Mouse (Mus musculus): Measurements from ENCODE around the gene Rasgef1b.

Gene Rasgef1b

DNA sequence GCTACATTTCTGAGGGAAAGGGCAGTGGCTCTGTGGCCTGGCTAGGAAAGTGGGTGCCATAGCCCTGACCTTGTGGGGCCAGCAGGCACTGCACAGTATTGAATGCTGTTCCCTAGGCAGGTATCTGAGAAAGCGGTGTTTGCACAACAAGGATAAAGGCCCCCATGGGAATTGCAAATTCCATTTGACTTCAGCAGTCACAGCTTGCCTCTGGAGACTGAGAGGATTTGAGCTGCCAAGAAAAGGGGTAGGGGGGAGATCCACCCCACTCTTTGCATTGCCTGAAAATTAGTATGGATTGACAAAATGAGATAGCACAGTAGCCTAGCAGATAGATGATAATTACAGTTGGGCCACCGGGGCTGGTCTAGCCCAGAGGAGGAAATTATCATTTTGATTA, 326.1 kb downstream of the Rasgef1b start:
- DNase-seq (ENCODE audit: low spot score in 2 of 2): no peak

DNA sequence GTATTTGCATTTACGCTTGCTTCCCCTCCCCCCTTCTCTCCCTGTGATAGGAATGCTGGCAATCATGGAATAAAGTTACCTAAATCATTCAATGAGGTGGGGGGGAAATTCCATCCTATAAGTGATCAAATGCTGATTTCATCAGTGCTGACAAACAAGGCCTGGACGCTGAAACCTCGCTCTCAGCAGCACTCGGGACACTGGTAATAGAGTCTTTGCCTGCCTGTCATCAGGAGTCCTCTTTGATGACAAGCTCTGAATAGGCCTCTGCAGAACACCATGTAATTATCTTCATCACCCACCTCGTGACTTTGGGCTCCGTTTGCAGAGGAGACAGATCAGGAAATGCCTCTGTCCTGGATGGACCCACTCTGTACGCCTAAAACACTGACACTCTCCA, 326.6 kb downstream of the Rasgef1b start:
- no peak for DNase-seq (ENCODE audit: low spot score in 2 of 2)

DNA sequence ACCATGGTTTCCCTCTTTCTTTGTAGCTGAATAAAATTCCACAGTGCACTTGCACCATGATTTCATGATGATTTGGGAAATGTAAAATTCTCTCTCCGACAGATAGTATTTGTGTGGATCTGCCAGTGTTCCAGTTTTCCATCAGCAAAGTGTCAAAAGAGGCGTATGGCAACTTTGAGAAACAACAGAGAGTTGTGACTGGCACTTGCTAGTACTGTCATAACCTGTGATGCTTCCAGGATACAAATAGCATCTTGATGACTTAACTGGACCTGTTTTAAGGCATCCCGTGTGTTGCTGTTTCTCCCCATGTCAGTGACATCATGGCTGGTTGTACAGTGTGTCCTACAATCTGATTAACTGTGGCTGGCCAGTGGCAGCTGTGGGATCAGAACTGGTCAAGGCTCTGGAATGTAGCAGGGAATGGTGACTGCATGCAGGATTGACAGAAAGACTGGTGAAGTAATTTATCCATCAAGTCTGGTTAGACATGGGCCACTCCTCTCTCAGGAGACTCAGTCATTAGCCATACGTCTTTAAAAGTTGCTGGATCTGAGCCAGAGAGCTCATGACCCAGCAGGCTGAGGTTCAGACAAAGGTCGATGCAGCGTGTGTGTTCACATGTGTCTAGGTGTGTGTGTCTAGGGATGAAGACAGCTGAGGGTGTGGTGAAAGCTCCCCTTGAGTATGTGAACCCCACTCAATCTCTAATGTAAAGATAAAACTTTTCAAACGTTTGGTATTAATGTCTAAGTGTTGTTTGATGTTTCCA, 328.8 kb downstream of the Rasgef1b start:
- DNase-seq (ENCODE audit: low spot score in 2 of 2): no peak

DNA sequence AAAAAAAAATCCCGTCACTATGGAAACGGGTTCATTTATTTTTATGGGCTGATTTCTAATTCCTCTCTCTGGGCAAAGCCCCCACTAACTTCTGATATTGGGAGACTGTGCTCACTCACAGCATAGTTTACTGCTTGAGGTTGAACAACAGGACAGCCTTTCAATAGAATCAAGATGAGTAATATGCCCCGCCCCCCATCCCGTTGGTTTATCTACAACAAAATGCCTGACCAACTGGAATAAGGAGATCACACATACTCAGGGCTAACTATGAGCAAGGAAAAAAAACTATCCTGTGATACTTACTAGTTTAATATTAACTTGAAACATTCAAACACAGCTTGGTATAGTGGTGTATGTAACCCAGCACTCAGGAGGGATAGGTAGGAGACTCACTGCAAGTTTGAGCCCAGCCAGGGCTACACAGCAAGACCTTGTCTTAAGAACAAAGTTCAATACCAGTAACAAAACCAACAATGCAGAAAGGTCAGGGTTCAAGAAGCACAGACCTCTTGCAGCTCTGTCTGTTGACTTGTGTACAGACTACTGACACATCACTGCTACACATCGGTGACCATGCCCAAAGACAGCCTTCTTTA, 330.3 kb downstream of the Rasgef1b start:
- DNase-seq (ENCODE audit: low spot score in 2 of 2): no peak

- DNase-seq (ENCODE audit: low spot score in 2 of 2): no peak
Measured at GRCm38 (mm10) chr5:99394578-99394977, 334.3 kb downstream of the Rasgef1b start.

- no peak for DNase-seq (ENCODE audit: low spot score in 2 of 2)
Measured at GRCm38 (mm10) chr5:99391525-99391924, 337.3 kb downstream of the Rasgef1b start.

DNA sequence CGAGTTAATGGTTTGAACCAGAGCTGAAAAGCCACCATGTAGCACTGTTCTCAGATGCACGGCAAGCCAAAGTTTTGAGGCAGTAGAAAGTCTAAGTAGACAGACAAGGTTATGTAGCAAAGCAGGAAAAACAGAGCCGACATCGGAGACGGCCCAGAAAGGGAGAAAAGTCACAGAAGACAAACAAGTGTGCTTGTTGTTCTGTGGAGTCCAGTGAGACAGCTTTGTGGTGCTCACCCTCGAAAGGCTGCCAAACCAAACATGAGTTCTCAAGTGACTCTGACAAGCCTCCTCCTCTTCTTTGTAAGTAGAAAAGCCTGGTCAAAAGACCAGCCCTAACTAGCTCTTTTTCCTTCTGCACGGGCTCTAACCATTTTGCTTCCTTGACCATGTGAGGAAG, 338.1 kb downstream of the Rasgef1b start:
- no peak for DNase-seq (ENCODE audit: low spot score in 2 of 2)

GRCm38 (mm10) chr5:99390314-99390713, 338.6 kb downstream of the Rasgef1b start:
- no peak for DNase-seq (ENCODE audit: low spot score in 2 of 2)

DNA sequence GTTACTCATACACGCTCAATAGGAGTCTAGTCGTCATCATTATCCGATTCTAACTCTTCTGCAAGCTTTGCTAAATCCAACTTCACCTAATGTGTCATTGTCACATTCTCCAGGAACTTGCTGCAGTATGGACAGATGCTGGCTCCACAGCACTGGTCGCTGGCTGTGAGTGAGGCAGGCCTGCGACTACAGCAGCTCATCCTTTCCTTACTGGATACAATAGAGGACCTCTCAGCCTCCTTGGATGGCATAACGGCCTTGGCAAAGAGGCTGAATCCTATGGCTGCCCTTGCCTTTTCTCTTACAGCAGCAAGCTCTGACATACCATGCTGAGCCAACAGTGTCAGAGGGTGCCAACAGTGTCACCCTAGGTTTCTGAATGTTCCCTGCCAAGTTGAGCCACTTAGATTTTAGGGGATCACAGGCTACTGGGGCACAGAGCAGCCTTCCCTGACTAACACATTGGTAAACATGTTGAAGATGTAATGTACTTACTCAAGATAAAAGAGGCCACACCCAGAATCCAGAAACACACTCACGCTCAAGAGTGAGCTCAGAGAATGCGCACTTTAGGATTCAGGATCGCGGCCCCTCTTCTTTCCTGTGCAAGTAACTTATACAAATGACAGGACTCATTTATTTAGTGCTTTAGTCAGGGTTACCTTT, 340.1 kb downstream of the Rasgef1b start:
- no peak for DNase-seq (ENCODE audit: low spot score in 2 of 2)

GRCm38 (mm10) chr5:99388131-99388530, 340.7 kb downstream of the Rasgef1b start:
- no peak for DNase-seq (ENCODE audit: low spot score in 2 of 2)

GRCm38 (mm10) chr5:99387185-99387981, 341.5 kb downstream of the Rasgef1b start:
- DNase-seq (ENCODE audit: low spot score in 2 of 2): peak; percentile 34 to 53

- no peak for DNase-seq (ENCODE audit: low spot score in 2 of 2)
Measured at GRCm38 (mm10) chr5:99386246-99386845, 342.5 kb downstream of the Rasgef1b start.

DNA sequence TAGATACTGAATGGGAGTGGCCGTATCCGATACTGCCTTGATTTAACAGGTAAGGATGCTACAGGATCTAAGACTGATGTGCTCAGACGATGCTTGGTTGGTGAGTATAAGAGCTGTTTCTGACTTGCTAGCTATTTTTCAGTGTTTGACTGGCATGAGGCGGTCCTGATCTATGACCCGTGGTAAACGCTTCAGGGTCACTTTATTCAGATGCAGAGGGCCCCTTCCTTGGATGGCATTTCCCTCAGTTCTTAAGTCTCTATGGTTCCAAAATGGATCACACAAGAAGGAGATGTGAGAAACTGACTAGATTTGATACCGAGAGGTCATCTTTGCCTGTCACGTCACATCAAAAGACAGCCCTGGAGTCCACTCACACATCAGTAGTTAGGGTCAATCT, 343.1 kb downstream of the Rasgef1b start:
- DNase-seq (ENCODE audit: low spot score in 2 of 2): no peak

- DNase-seq (ENCODE audit: low spot score in 2 of 2): no peak
Measured at GRCm38 (mm10) chr5:99385090-99385489, 343.8 kb downstream of the Rasgef1b start.

GRCm38 (mm10) chr5:99383783-99384281, 345.0 kb downstream of the Rasgef1b start:
- DNase-seq (ENCODE audit: low spot score in 2 of 2): peak in 1 of 2 experiments; percentile 45

DNA sequence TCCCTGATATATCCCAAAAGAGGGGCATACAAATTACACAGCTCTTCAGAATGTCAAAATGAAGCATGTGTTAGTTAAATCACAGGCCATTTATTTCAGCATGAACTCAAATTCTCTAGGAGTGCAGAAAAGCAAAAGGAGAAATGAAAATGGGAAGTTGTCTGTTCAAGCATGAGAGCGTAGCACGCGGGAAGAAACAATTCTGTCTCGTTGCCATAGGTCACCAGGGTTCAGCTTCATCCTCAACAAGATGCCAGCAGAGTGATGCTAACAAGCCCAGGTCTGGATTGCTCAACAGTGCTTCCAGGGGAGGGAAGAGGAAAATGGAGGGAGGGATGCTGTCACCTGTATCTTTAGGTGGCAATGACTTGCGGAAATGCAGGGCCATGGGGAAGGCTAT, 346.1 kb downstream of the Rasgef1b start:
- no peak for DNase-seq (ENCODE audit: low spot score in 2 of 2)

- DNase-seq (ENCODE audit: low spot score in 2 of 2): no peak
Measured at GRCm38 (mm10) chr5:99381639-99382038, 347.2 kb downstream of the Rasgef1b start.

GRCm38 (mm10) chr5:99380882-99381281, 348.0 kb downstream of the Rasgef1b start:
- no peak for DNase-seq (ENCODE audit: low spot score in 2 of 2)

DNA sequence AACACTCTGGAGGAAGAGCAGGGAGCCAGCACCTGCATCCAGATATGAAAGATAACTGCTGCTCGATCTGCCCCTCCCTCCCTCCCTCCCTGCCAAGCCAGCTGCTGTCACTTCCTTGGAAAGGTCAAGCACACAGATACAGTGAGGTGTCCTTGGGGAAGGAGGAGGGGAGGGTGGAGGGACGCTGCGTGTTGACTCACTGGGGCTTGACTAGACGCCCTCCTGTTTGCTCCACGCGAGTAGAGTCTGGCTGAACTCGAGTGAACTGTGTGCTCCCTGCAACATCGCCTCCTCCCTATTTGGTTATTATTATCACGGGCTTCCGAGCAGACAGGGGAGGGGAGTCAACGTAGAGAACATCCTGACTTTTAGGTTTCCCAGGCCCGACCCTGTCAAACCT, 348.7 kb downstream of the Rasgef1b start:
- DNase-seq (ENCODE audit: low spot score in 2 of 2): no peak

GRCm38 (mm10) chr5:99378437-99379226, 350.2 kb downstream of the Rasgef1b start:
- no peak for DNase-seq (ENCODE audit: low spot score in 2 of 2)

DNA sequence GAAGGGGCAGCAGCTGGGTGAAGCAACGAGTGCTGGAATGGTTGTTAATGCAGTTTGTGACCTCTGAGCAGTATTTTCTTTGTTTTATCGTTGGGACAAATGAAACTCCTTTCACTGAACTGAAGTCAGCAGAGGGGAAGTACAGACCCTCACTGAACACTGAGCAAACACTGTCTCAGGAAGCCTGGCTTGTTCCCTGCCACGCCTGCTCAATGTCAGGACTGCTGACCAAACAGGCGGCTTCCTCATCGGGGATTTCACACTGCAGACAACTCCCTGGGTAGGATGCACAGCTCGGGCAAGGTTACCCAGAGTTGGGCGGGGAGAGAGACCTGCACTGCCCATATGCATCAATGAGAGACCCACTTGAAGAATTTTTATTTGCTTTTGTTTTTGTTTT, 353.1 kb downstream of the Rasgef1b start:
- DNase-seq (ENCODE audit: low spot score in 2 of 2): no peak

Data from frontal cortex, postnatal 10 days (tissue).